Mouse (Mus musculus): ENCODE measurements around the gene Asic5. TPM values are rescaled to one million over a fixed set of nuclear protein-coding genes. Genes with fewer than 3 reads are reported as not detected.

Asic5 gene
- polyA plus RNA-seq, 1 experiment from 2014 or later = not detected

DNA sequence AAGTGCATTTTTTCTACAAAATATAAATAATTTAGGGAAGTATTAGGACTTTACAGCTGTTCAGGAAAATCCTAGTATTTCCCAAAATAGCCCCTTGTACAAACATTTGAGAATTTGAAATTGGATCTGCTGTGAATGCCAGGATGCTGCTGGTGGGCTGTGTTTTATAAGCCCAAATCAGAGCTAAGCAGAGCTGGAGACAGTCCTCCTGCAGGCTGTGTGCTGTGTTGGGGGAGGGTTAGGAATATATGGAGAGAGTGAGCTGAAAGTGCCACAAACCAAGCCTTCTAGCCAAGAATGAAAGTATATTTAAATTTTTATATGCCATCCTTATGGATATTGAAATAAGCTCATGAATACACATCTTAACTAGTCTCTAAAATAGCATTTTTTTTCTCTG is 69.4 kb downstream of the Asic5 start:
- H3K4me3 ChIP-seq = no peak overlapping the region
- H3K27me3 ChIP-seq = no peaks in the 10 kb centered on the region
- no peak overlapping the region for H3K4me2 ChIP-seq (replicated peaks)
- ATAC-seq (ENCODE audit: low FRiP score, low read depth) = no peak
- H3K9ac ChIP-seq (replicated peaks) = no peak overlapping the region
- H3K4me1 ChIP-seq = peaks cover 11% of the 10 kb centered on the region
- no peaks in the 10 kb centered on the region for H3K36me3 ChIP-seq
- H3K9me3 ChIP-seq = no peaks in the 10 kb centered on the region
- no peak overlapping the region for H3K27ac ChIP-seq (replicated peaks)

DNA sequence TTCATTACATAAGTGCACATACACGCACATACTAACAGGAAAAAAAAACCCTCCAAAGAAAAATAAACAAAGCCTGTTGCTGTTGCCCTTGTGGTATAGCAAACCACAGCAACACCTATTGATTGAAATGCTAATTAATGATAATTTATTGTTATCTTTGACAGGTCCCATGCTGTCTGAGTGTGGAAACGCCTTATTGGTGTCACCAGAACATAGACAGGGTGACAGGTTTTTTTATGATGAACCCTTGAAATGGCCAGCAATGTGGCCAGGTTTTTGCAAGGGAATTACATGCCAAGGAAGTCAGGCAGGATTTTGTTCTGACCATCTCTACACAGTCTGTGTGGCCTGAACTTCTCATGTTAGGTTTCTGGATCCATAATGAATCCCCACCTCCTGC is 69.9 kb downstream of the Asic5 start:
- no peaks in the 10 kb centered on the region for H3K9me3 ChIP-seq
- no peaks in the 10 kb centered on the region for H3K36me3 ChIP-seq
- no peaks in the 10 kb centered on the region for H3K27me3 ChIP-seq
- H3K4me1 ChIP-seq = peaks cover 11% of the 10 kb centered on the region
- H3K4me2 ChIP-seq (replicated peaks) = no peak overlapping the region
- no peak overlapping the region for H3K4me3 ChIP-seq
- no peak for ATAC-seq (ENCODE audit: low FRiP score, low read depth)
- H3K9ac ChIP-seq (replicated peaks) = no peak overlapping the region
- H3K27ac ChIP-seq (replicated peaks) = no peak overlapping the region
- 36% methylated on average over 2 of the region's 2 CpGs for WGBS

DNA sequence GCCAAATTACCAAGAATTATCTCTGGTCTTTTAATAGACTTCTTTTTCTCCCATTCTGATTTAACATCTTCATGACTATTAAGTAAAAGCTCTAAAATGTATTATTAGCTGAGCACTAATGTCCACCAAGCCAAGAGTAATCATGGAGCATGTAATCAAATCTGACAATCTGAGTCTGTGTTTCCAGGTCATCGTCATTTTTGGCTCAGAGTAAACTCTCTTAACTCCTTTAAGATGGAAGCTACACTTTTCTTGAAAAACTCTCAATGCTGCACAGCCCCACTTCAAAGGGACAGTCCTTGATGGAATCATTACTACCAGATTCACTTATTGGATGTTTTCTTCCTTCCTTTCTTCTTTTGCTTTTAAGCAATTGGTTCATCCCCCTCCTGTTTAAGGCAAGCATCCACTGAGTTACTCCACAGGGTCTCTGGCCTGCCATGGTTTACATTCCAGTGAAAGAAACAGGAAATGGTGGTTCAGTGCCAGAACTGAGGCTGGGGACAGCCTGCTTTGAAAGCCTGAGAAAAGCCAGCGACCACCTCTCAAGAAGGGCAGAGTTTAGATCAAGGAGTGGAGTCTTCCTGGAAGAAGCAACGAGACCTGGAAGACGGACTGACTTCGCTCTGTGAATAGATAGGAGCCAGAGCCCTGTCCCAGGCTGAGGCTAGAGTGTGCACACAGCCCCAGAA is 72.3 kb downstream of the Asic5 start:
- no peak overlapping the region for H3K27ac ChIP-seq (replicated peaks)
- 61% methylated on average over 5 of the region's 5 CpGs for WGBS

DNA sequence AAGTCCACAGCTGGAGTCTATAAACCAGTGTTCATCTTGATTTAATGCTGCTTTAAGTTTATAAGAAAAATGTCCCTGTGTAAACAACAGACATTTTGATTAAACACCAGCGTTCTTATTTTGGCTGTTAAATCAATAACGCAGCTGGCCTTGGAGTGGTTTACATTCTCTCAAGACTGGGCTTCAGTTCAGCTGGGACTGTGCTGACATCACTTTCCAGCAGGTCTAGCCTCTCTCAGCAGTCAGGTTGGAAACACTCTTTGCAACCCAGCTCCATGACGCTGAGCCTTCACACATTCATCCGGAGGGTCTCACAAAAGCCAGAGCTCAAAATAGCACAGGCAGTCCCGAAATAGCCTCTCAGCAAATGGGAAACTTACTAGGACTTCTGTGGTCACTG is 75.1 kb downstream of the Asic5 start:
- ATAC-seq (ENCODE audit: low FRiP score, low read depth) = no peak
- H3K27ac ChIP-seq (replicated peaks) = no peak overlapping the region

More for the DNA sequence above, 72.3 kb downstream of the Asic5 start:
- H3K27me3 ChIP-seq = no peaks in the 10 kb centered on the region
- no peaks in the 10 kb centered on the region for H3K9me3 ChIP-seq
- H3K4me3 ChIP-seq = no peak overlapping the region
- no peak for ATAC-seq (ENCODE audit: low FRiP score, low read depth)
- H3K36me3 ChIP-seq = no peaks in the 10 kb centered on the region
- H3K4me1 ChIP-seq = peaks cover 2% of the 10 kb centered on the region
- no peak overlapping the region for H3K9ac ChIP-seq (replicated peaks)
- no peak overlapping the region for H3K4me2 ChIP-seq (replicated peaks)

DNA sequence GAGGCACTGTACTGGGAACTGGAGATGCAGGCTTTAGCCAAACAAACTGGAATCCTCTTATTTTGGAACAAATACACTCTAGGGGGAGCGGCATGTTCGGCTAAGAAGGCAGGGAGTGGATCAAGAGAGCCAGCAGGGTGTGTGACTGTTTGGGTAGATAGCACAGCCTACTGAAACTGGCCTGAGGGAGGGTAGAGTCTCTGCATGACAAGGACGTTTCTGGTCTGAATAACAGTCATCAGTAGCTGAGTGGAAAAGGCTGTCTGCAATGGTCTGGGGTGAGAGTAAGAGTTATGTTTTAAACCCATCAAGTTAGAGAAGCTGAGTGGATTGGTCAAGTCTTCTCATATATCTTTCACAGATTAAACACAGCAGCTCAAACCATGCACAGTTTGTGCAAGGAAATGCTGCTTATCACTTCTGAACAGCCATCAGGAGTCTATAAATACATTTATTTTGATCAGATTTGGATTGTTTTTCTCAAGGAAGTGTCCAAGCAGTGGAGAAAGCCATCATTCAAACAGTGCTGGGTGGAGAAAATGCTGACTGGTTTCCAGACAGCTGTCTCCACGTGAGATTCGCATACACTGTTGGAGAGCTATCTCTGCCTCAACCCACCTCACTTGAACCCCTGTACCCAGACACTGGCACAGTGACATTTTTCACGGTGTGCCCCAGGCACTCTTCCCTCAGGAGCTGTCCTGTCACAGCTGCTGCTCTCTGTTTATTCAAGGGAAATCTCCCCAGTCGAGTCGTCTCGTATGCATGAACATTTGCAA is 79.5 kb downstream of the Asic5 start:
- Histone ChIP-seq H3K27ac (replicated peaks) (no peak overlapping the region), H3K36me3 (no peaks in the 10 kb centered on the region), H3K27me3 (no peaks in the 10 kb centered on the region), H3K9me3 (no peaks in the 10 kb centered on the region), H3K4me1 (no peaks in the 10 kb centered on the region), H3K4me2 (replicated peaks) (no peak overlapping the region), H3K9ac (replicated peaks) (no peak overlapping the region), H3K4me3 (no peak overlapping the region)
- 39% methylated on average over 9 of the region's 9 CpGs for WGBS
- no peak for ATAC-seq (ENCODE audit: low FRiP score, low read depth)

More for the DNA sequence above, 75.1 kb downstream of the Asic5 start:
- Histone ChIP-seq H3K4me2 (replicated peaks) (no peak overlapping the region), H3K27me3 (no peaks in the 10 kb centered on the region), H3K9ac (replicated peaks) (no peak overlapping the region), H3K36me3 (no peaks in the 10 kb centered on the region), H3K4me3 (no peak overlapping the region), H3K4me1 (no peaks in the 10 kb centered on the region), H3K9me3 (no peaks in the 10 kb centered on the region)
- 63% methylated on average over 5 of the region's 5 CpGs for WGBS

DNA sequence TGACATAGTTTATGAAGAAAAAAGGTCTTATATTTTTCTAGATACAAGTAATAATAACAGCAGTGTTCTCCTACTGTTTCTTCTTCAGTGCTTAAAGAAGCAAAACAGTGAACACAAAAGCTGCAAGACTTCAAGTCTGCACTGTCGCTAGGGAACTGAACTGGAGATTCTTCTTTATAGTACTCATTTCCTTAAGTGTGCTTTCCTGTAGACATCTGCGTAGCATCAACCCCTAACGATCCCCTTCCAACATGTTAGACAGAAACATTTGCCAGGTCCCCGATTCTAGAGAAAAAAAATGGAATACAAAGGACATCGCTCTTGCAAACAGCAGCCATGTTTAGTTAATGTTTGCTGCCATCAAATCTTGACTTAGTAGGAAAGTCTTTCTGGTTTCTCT is 85.7 kb downstream of the Asic5 start:
- no peak for ATAC-seq (ENCODE audit: low FRiP score, low read depth)
- Histone ChIP-seq H3K9ac (replicated peaks) (no peak overlapping the region), H3K4me3 (no peak overlapping the region), H3K36me3 (no peaks in the 10 kb centered on the region), H3K27me3 (no peaks in the 10 kb centered on the region), H3K9me3 (no peaks in the 10 kb centered on the region), H3K4me2 (replicated peaks) (no peak overlapping the region), H3K4me1 (no peaks in the 10 kb centered on the region), H3K27ac (replicated peaks) (no peak overlapping the region)
- 90% methylated on average over 5 of the region's 5 CpGs for WGBS

Other genes with a start within 250 kb of the Asic5 start
- gene Ctso, start 49.7 kb upstream of the Asic5 start, polyA plus RNA-seq (2016; fragmentation: Nextera tagmentation; extraction: Ambion mirVana) = 6.2 and 6.5 TPM in 2 replicates
- gene Tdo2, start 6.1 kb upstream of the Asic5 start, polyA plus RNA-seq (2016; fragmentation: Nextera tagmentation; extraction: Ambion mirVana) = not detected in 2 replicates
- 11.0 and 11.1 TPM in 2 replicates for gene Gucy1b1, start 92.4 kb downstream of the Asic5 start, polyA plus RNA-seq (2016; fragmentation: Nextera tagmentation; extraction: Ambion mirVana)
- gene Gucy1a1, start 163.5 kb downstream of the Asic5 start, polyA plus RNA-seq (2016; fragmentation: Nextera tagmentation; extraction: Ambion mirVana) = 4.4 and 5.9 TPM in 2 replicates

All from midbrain, embryonic 12.5 days (tissue).